Mouse (Mus musculus) intestine, embryonic 14.5 days (tissue): ENCODE data around the gene Ifna12. TPM values are rescaled to one million over a fixed set of nuclear protein-coding genes. Genes with fewer than 3 reads are reported as not detected.
"Not testable (repeated sequence)": the region's sequence is repeated elsewhere in the genome, so short reads cannot be mapped to it uniquely, and the experiment has no call there.

Source experiments
- ATAC-seq: fragments of 200-750 bp; cut with Nextera tagmentation; replicated peaks from 2 replicates; pipeline ENCODE4 v1.8.0; 2017; ENCODE audit warnings: low read depth, moderate number of reproducible peaks, moderate TSS enrichment, moderate library complexity; ENCODE audit not compliant: low FRiP score, low TSS enrichment
- DNase-seq: peaks from one replicate; pipeline ENCODE4 v3.0.0-alpha.2; 2018; ENCODE audit warnings: low spot score
- H3K27ac ChIP-seq: fragments of 300-500 bp; sonication (generic); 2 replicates; pipeline ENCODE4 v1.5.1; 2014; ENCODE audit warnings: low read depth, mild to moderate bottlenecking, control low read depth
- H3K27me3 ChIP-seq: fragments of 300-500 bp; sonication (generic); replicated peaks from 2 replicates; pipeline ENCODE4 v1.6.1; 2014; ENCODE audit warnings: low read length, control low read depth; ENCODE audit not compliant: control insufficient read depth, insufficient read depth
- H3K36me3 ChIP-seq: fragments of 300-500 bp; sonication (generic); 2 replicates; pipeline ENCODE4 v1.6.1; 2014; ENCODE audit warnings: low read length, control low read depth; ENCODE audit not compliant: control insufficient read depth, insufficient read depth
- H3K4me1 ChIP-seq: fragments of 300-500 bp; sonication (generic); replicated peaks from 2 replicates; pipeline ENCODE4 v1.6.1; 2014; ENCODE audit warnings: low read length, control low read depth, mixed read lengths; ENCODE audit not compliant: control insufficient read depth, insufficient read depth
- H3K4me2 ChIP-seq: fragments of 300-500 bp; sonication (generic); 2 replicates; pipeline ENCODE4 v1.6.1; 2014; ENCODE audit warnings: low read length
- H3K4me3 ChIP-seq: fragments of 300-500 bp; sonication (generic); 2 replicates; pipeline ENCODE4 v1.5.1; 2014; ENCODE audit warnings: low read depth, low read length, control low read depth, mixed read lengths
- H3K9ac ChIP-seq: fragments of 300-500 bp; sonication (generic); 2 replicates; pipeline ENCODE4 v1.6.1; 2014; ENCODE audit warnings: mild to moderate bottlenecking, low read length
- H3K9me3 ChIP-seq: fragments of 300-500 bp; sonication (generic); 2 replicates; pipeline ENCODE4 v1.6.1; 2016; ENCODE audit warnings: low read length, control low read depth; ENCODE audit not compliant: control insufficient read depth
- polyA plus RNA-seq: library from polyadenylated mRNA; unstranded; fragments of >200 nt; fragmentation: Nextera tagmentation; extraction: Ambion mirVana; gene quantifications from 2 replicates; pipeline ENCODE4 v1.2.1, GENCODE M21; 2014

Ifna12 gene
- polyA plus RNA-seq, 1 experiment from 2014 or later: not detected

DNA sequence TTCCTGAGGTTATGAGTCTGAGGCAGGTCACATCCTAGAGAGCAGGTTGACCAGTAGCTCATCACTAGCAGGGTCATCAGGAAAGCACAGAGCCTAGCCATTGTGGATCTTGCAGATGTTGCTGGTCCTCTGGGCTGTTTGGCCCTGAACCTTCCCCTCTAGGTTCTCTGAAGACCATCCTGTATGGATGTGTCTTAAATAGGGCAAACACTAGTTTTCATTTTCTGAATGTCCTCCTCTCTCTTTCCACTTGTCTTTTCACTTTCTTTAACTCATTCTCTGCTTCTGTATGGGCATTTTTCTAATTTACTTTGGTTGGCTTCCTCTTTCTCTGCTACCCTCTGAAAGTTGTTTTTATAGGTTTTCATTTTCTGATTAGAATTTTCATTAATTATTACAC, 45.0 kb downstream of the Ifna12 start, which contains the start of gene Ifna15:
Ifna15 (minus strand) TSS at position 101 of the 400 bp plus-strand sequence.
- H3K36me3 ChIP-seq, H3K4me3 ChIP-seq, H3K9ac ChIP-seq, H3K9me3 ChIP-seq, H3K4me2 ChIP-seq, H3K27ac ChIP-seq, DNase-seq, H3K4me1 ChIP-seq, H3K27me3 ChIP-seq, ATAC-seq: not testable (repeated sequence)

Other genes starting within 250 kb of the Ifna12 start
- 16.7 and 19.4 TPM in 2 replicates for gene Hacd4, start 164.4 kb downstream of the Ifna12 start, polyA plus RNA-seq
- gene Ifnb1, start 80.6 kb downstream of the Ifna12 start, polyA plus RNA-seq: not detected in 2 replicates
- gene Ifna15, start 45.1 kb downstream of the Ifna12 start, polyA plus RNA-seq: not detected in 2 replicates
- gene Ifna14, start 31.6 kb downstream of the Ifna12 start, polyA plus RNA-seq: not detected in 2 replicates
- not detected in 2 replicates for gene Ifna9, start 11.0 kb downstream of the Ifna12 start, polyA plus RNA-seq
- gene C87499, start 31.0 kb upstream of the Ifna12 start, polyA plus RNA-seq: not detected in 2 replicates
- gene Ifna13, start 41.1 kb upstream of the Ifna12 start, polyA plus RNA-seq: not detected in 2 replicates
- gene Ifna16, start 73.5 kb upstream of the Ifna12 start, polyA plus RNA-seq: not detected in 2 replicates
- gene Ifna2, start 80.5 kb upstream of the Ifna12 start, polyA plus RNA-seq: not detected in 2 replicates
- not detected in 2 replicates for gene Ifnab, start 88.0 kb upstream of the Ifna12 start, polyA plus RNA-seq
- 0.70 and 1.2 TPM in 2 replicates for gene Gm26566, start 118.4 kb upstream of the Ifna12 start, polyA plus RNA-seq
- gene Klhl9, start 119.1 kb upstream of the Ifna12 start, polyA plus RNA-seq: 97.9 and 106 TPM in 2 replicates
- gene Gm13271, start 151.5 kb upstream of the Ifna12 start, polyA plus RNA-seq: not detected in 2 replicates
- 0.22 TPM in 1 of 2 replicates, not detected in the other for gene Gm13283, start 156.7 kb upstream of the Ifna12 start, polyA plus RNA-seq
- not detected in 2 replicates for gene Gm13290, start 170.5 kb upstream of the Ifna12 start, polyA plus RNA-seq
- not detected in 2 replicates for gene Gm13289, start 173.5 kb upstream of the Ifna12 start, polyA plus RNA-seq
- 0.23 TPM in 1 of 2 replicates, not detected in the other for gene Gm13272, start 176.5 kb upstream of the Ifna12 start, polyA plus RNA-seq
- gene Ifnz, start 178.8 kb upstream of the Ifna12 start, polyA plus RNA-seq: 0.28 TPM in 1 of 2 replicates, not detected in the other
- gene Gm13276, start 182.3 kb upstream of the Ifna12 start, polyA plus RNA-seq: 0.48 TPM in 1 of 2 replicates, not detected in the other
- gene Gm13277, start 185.3 kb upstream of the Ifna12 start, polyA plus RNA-seq: not detected in 2 replicates
- not detected in 2 replicates for gene Gm13278, start 188.2 kb upstream of the Ifna12 start, polyA plus RNA-seq
- not detected in 2 replicates for gene Gm13275, start 191.1 kb upstream of the Ifna12 start, polyA plus RNA-seq
- not detected in 2 replicates for gene Gm13279, start 194.0 kb upstream of the Ifna12 start, polyA plus RNA-seq
- gene Gm13285, start 196.3 kb upstream of the Ifna12 start, polyA plus RNA-seq: 0.59 and 1.1 TPM in 2 replicates
- gene Gm13287, start 199.9 kb upstream of the Ifna12 start, polyA plus RNA-seq: not detected in 2 replicates
- not detected in 2 replicates for gene Gm13288, start 202.2 kb upstream of the Ifna12 start, polyA plus RNA-seq
- not detected in 2 replicates for gene Ifna7, start 212.9 kb upstream of the Ifna12 start, polyA plus RNA-seq
- not detected in 2 replicates for gene Ifna11, start 216.6 kb upstream of the Ifna12 start, polyA plus RNA-seq
- gene Ifna6, start 224.0 kb upstream of the Ifna12 start, polyA plus RNA-seq: not detected in 2 replicates
- gene Ifna5, start 232.1 kb upstream of the Ifna12 start, polyA plus RNA-seq: not detected in 2 replicates
- gene Ifna4, start 238.5 kb upstream of the Ifna12 start, polyA plus RNA-seq: not detected in 2 replicates
- not detected in 2 replicates for gene Ifna1, start 246.7 kb upstream of the Ifna12 start, polyA plus RNA-seq